Mouse (Mus musculus) c-Kit-positive CD71-positive TER-119-positive erythroid progenitor cells, embryonic 14.5 days (primary cell): ENCODE measurements around the gene Lrp1.
A peak's percentile ranks its signal among the peaks of the same experiment; 100 is the strongest.

ENCODE experiments used
- DNase-seq: peaks from one replicate; pipeline ENCODE4 v3.0.0-alpha.2; 2013; ENCODE audit warnings: low spot score

The Lrp1 gene

DNA sequence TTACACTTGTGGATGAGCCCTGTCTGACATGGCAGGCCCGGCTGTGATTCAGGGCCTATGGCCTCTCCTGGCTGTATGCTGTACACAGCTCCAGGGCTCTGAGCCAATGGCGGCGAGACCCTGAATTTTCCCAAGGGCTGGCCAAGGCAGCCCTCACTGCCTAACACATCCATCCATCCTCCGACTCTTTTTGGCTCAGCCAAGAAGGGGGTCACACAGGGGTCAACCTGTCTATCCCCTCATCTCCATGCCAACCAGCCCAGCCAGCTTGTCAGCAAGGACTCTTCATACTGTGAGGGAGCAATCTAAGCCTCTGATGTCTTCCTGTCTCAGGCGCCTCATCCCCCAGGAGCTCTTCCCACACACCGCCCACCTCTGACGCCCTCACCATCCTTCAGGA lies 29.4 kb downstream of the Lrp1 start:
- no peak for DNase-seq

DNA sequence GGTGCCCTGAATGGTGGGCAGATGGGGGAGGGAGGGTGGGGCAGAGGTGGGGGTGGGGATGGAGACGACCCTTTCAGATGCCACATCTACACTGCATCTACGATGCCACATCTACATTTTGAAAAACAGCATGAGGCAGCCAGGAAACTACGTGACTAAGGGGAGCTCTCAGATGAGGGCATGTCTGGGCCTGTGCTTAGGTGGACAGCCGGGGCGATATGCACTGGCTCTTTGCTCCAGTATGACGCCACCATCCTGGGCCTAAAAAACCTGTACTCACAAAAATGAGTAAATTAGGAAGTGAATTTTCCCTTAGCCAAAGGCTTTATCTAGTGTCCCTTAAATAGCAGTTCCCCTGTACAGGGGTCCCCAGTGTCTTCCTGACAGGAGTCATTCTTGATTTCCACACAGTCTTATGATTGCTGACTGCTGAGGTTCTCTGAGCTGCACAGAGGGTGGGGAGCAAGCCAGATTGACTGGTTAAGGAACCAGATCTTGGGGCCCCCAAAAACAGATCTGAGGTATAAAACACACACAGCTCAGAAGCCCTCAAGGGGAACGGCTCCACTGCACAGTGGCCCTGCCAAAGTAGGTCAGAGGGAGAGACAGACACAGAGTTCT lies 30.0 kb downstream of the Lrp1 start:
- no peak for DNase-seq

DNA sequence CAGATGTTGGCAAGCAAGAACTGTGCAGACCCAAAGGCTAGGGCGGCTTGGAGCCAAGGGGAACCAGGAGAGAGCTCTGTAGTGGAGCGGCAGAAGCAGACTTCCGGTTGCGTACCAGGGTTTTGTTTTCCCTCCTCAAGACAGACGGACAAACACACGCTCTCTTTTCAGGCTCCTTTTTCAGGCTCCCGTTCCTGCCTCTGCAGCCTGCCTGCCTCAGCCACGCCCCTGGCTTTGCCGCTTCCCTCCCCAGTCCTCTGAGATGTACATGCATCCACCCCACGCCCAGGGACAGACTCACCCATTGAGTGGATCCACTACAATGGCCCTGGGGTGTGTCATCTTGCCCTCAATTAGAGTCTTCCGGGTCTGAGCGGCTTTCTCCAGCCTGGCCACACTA lies 30.7 kb downstream of the Lrp1 start:
- DNase-seq, result no peak

GRCm38 (mm10) chr10:127587776-127588175 lies 33.2 kb downstream of the Lrp1 start:
- DNase-seq, result no peak

DNA sequence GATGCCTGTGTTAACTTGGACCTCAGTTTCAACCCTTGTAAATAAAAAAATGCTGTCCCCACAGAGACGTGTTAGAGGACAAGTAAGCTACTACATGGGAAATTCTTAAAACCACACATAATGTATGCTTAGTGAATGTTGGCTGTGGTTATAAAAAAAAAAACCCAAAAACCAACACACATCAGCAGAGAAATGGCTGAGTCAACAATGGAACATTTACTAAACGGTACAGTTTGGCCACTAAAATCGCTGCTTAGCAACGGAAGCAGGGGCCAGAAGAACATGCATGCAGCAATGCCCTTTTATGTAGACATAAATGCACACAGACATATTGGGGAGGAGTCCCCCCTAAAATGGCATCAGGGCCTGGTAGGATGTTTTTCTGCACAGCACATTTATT lies 34.7 kb downstream of the Lrp1 start:
- no peak for DNase-seq

DNA sequence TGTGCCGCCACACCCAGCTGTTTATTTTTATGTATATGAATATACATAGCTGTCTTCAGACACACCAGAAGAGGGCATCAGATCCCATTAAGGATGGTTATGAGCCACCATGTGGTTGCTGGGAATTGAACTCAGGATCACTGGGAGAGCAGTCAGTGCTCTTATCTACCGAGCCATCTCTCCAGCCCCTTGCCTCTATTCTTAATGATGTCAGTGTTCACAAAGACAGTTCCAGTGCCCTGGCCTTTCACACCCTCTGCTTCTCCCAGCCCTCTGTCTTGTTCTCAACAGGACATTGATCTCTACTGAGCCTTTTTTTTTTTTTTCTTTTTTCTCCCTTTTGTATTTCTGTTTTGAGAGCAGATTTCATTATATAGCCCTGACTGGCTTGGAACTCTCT lies 35.4 kb downstream of the Lrp1 start:
- no peak for DNase-seq

DNA sequence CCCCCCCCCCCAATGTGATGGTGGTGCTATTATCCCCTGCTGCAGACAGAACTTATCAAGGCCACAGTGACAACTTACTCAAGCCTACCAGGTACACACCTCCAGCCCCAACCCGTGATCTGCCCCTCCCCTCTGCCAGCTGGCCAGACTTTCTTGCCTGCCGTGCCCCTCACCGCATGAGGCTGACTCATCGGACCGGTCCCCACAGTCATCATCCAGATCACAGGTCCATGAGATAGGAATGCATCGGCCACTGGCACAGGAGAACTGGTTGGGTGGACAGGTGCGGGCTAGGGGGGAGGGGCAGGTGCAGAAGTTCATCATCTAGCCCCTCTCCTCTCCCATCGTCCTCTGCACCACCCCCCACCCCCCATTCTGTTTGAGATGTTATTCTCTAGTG lies 37.3 kb downstream of the Lrp1 start:
- no peak for DNase-seq

GRCm38 (mm10) chr10:127581291-127581690 lies 39.7 kb downstream of the Lrp1 start:
- no peak for DNase-seq

DNA sequence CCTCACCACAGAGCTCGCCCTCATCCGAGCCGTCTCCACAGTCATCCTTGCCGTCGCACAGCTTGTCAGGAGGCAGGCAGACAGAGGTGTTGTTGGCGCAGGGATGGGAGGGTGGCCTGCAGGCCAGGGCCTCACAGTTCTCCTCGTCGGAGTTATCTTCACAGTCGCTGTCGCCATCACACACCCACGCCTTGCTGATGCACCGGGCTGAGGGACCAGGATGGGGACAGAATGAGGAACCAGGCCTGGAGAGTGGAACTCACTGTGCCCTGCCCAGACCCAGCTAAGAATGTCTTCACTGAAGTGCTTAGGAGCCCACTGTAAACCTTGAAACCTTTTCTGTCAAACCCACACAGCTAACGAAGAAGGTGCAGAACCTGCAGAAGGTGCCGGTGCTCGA lies 43.0 kb downstream of the Lrp1 start:
- no peak for DNase-seq

GRCm38 (mm10) chr10:127577156-127577555 lies 43.8 kb downstream of the Lrp1 start:
- no peak for DNase-seq

DNA sequence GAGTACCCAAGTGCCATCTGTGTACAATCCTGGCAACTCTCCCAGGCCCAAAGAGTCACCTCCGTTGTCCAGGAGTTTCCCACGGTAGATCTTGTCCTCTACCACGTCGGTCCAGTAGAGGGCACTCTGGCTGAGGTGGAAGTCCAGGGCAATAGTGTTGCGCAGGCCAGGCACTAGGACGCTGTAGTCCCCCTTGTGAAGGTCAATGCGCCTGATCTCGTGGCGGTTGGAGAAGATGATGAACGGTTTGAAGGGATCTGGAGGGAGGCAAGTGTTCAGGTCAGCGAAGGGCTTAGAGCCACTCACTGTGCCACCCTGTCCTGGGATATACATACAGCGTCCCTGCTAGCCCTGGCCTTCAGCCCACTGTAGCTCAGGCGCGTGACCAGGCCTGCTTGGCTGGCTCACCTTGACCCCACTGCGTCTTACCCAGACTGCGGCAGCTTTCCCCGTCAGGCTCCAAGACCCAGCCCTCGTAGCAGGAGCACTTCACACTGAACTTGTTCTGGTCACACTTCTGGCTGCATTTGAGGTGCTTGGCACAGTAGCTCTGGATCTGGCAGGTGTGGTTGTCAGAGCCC lies 44.5 kb downstream of the Lrp1 start:
- DNase-seq, result peak; percentile 26

DNA sequence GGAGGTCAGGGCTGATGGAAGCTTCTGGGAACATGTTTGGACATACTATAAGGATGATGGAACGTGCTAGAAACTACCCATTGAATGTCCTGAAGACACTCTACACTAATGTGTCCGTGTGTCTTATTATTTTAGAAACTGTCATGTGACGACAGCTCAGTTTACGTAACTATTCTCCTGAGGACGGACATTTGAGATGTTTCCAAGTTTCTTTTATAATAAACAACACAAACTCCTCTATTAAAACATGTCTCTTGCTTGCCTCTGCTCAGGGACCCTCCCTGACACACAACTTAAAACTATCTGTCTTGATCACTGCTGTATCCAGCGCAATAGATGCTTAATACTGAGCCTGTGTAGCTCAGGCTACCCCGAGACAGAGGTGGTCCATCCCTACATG lies 45.2 kb downstream of the Lrp1 start:
- no peak for DNase-seq

GRCm38 (mm10) chr10:127572281-127572680 lies 48.7 kb downstream of the Lrp1 start:
- DNase-seq, result no peak

DNA sequence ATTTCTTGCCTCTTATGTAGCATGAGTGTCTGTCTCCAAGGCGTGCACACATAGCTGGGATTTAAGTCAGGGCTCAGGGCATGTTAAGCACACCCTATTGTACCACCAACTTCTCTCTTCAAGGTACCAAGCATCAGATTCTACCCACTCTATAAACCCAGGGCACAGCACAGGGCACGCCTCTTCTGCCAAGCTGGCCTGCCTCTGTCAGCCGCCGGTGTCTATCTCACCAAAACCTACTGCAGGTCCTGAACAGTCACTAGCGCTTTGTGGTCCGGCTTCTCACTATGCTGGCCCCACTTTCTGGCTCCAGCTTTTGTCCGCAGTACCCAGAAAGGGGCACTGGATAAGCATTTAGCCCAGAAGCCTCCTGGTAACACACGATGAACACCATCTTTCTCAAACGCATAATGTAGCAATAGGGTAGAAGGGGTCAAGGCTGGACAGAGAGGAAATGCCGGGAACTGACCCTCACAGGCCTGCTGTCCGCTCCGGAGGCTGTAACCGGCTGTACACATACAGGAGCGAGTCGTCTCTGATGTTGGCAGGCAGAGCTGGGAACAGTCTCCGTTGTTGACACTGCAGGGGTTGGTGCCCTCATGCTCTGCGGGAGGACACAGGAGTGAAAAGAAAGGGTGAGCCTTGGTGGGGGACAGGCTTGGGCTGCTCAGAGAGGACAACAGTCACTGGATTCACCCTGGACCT lies 49.9 kb downstream of the Lrp1 start:
- peak; percentile 20 for DNase-seq

DNA sequence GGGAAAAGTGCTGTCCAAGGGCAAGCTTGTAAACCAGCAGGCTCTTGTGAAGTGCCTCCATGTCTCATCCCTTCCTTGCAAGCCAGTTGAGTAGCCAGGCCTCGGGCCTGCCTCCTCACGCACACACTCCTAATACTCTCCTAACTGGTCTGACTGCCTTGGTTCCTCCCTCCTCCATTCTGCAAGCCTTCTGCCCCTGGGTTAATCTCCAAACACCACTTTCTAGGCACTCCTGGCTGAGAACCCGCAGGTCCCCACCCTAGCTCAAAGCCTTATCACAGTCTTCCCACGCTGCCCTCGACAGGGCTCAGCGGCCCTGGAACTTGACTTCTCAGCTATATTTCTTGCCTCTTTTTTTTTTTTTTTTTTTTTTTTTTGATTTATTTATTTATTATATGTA lies 50.6 kb downstream of the Lrp1 start:
- DNase-seq, result peak; percentile 72

GRCm38 (mm10) chr10:127569450-127569849 lies 51.5 kb downstream of the Lrp1 start:
- DNase-seq, result peak; percentile 78

DNA sequence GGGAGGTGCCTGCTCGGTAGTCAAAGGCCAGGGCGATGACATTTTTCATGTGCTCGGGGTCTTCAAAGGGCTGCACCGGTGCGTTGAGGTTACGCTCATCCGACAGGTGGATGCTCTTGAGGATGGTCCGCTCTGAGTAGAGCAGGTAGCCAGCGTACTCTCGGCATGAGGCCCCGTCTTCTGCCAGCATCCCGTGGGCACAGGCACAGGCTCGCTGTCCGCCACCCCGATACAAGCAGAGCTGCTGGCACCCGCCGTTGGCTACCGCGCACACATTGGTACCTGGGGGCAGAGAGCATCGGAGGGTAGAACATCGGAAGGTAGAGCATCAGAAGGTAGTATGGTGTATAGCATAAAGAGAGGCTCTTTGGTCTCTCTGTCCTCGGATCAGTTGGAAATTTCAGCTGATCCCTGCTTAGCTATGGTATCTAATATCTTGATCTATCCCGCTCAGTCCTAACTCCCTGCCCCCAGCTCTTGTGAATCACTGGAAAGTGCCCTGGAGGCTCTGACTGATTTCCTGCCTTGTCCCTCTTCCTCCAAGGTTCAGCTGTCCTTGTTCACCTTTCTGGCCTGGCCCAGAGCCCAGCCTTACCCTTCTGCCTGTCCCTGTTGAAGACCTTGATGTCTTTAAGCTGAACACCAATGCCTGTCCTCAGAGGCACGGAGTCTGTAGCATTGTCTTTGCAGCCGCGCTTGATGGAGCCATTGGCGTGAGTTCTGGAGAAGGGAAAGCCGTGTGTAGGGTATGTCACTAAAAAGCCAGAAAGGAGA lies 54.2 kb downstream of the Lrp1 start:
- DNase-seq, result no peak

- DNase-seq, result no peak
These were observed 56.6 kb downstream of the Lrp1 start for GRCm38 (mm10) chr10:127564301-127564700.

- DNase-seq, result no peak
These were observed 57.1 kb downstream of the Lrp1 start for GRCm38 (mm10) chr10:127563840-127564239.

DNA sequence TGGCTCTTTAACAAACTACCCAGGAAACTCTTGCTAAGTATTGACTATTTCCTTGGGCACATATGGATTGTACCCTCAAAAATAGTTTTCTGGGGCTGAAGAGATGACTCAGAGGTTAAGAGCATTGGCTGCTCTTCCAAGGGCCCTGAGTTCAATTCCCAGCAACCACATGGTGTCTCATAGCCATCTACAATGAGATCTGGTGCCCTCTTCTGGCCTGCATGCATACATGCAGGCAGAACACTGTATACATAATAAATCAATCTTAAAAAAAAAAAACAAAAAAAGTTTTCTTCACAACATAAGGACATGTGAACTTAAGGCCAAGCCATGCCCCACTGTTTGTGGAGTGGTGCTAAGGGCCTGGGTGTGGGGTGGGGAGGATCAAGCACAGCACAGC lies 59.8 kb downstream of the Lrp1 start:
- DNase-seq, result no peak

DNA sequence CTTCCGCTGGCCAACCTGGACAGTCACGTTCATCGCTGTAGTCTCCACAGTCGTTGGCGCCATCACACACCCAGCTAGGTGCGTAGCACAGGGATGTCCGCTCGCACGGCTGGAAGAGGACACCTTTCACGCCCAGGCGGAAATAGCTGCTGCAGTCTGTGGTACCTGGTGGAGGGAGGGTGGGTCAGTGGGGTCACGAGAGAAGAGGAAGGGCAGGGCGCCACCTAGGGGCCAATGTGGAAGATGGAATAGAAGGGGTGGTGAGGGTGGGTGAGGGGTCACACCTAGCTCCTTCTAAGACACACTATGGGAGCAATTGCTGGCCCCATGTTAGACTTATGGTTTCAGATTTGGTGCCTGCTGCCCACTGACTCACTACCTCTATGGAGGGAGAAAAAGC lies 63.6 kb downstream of the Lrp1 start:
- DNase-seq, result no peak

- DNase-seq, result peak; percentile 30
These were observed 65.2 kb downstream of the Lrp1 start for GRCm38 (mm10) chr10:127555703-127556102.

DNA sequence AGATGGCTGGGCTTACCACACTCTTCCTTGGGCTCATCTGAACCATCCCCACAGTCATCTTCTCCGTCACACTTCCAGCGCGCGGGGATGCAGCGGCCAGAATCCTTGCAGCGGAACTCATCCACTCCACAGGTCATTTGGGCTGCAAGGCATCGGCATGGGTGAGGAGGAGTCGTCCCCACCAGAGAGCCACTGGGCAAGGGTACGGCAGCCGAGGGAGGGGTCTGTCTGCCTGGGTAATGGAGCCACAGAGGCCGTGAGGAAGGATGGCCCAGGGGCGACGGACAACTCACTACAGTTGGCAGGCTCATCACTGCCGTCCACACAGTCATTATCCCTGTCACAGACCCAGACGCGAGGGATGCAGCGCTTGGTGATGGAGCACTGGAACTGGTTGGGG lies 71.1 kb downstream of the Lrp1 start:
- no peak for DNase-seq
